Mouse (Mus musculus) midbrain, embryonic 10.5 days (tissue): ENCODE measurements around the gene Igsf10. TPM values are rescaled to one million over a fixed set of nuclear protein-coding genes. Genes with fewer than 3 reads are reported as not detected.
"Not testable (repeated sequence)": the region's sequence is repeated elsewhere in the genome, so short reads cannot be mapped to it uniquely, and the experiment has no call there.

Source experiments
- DNase-seq: peaks from one replicate; pipeline ENCODE4 v3.0.0-alpha.2; 2017; ENCODE audit warnings: low spot score
- H3K27ac ChIP-seq: fragments of 300-500 bp; sonication (generic); replicated peaks from 2 replicates; pipeline ENCODE4 v1.5.1; 2016; ENCODE audit warnings: mild to moderate bottlenecking
- H3K27me3 ChIP-seq: fragments of 300-500 bp; sonication (generic); 2 replicates; pipeline ENCODE4 v1.6.1; 2016; ENCODE audit warnings: low read depth, mild to moderate bottlenecking; ENCODE audit not compliant: poor library complexity, severe bottlenecking
- H3K36me3 ChIP-seq: fragments of 300-500 bp; sonication (generic); 2 replicates; pipeline ENCODE4 v1.6.1; 2016; ENCODE audit warnings: mild to moderate bottlenecking, moderate library complexity
- H3K4me1 ChIP-seq: fragments of 300-500 bp; sonication (generic); 2 replicates; pipeline ENCODE4 v1.6.1; 2016
- H3K4me3 ChIP-seq: fragments of 300-500 bp; sonication (generic); 2 replicates; pipeline ENCODE4 v1.5.1; 2016; ENCODE audit warnings: mild to moderate bottlenecking, moderate library complexity
- H3K9me3 ChIP-seq: fragments of 300-500 bp; sonication (generic); replicated peaks from 2 replicates; pipeline ENCODE4 v1.6.1; 2016; ENCODE audit warnings: mild to moderate bottlenecking
- WGBS: fragments of 180-500 bp; shearing (Covaris S2); methylation state at CpG from one replicate; pipeline ENCODE4 v1.1.7; 2016; 5-methylcytosine and 5-hydroxymethylcytosine counted together
- polyA plus RNA-seq: library from polyadenylated mRNA; unstranded; fragments of >200 nt; fragmentation: Nextera tagmentation; extraction: Ambion mirVana; gene quantifications from 2 replicates; pipeline ENCODE4 v1.2.1, GENCODE M21; 2016

Igsf10 gene
- polyA plus RNA-seq: 2.8 and 3.5 TPM in 2 replicates

GRCm38 (mm10) chr3:59344065-59344905 lies at the start of gene Igsf10:
Gene Igsf10 (minus strand): TSS chr3:59344394.
- peak; percentile 90 for DNase-seq
- 3% methylated on average over 22 of the region's 23 CpGs for WGBS
- Histone ChIP-seq H3K9me3 (no peaks in the 10 kb centered on the region), H3K36me3 (no peaks in the 10 kb centered on the region), H3K4me1 (peaks cover 13% of the 10 kb centered on the region), H3K27ac (peak within 1 kb of the TSS; percentile 85), H3K4me3 (peak within 1 kb of the TSS; percentile 65), H3K27me3 (no peaks in the 10 kb centered on the region)

DNA sequence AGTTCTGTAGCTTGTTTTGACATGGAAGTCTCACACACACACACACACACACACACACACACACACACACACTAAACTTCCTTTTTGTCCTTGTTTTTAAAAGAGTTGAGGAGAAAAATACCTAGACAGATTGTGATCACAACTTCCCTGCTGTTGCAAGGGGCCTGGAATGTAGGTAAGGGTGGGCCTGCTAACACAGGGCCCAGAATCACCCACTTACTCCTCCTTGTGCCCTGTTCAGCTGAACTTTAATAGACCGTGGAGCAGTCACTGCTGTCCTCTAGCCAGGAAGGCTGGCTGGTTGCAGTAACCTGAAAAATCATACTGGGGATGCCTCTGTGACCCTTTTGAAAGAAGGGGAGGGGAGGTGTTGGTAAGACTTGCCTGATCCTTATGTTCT lies 41.4 kb upstream of the Igsf10 start:
- no peaks in the 10 kb centered on the region for H3K9me3 ChIP-seq
- no peak overlapping the region for H3K4me3 ChIP-seq
- H3K36me3 ChIP-seq: no peaks in the 10 kb centered on the region
- no peak overlapping the region for H3K27ac ChIP-seq
- H3K4me1 ChIP-seq: no peaks in the 10 kb centered on the region
- 86% methylated on average over 1 of the region's 1 CpGs for WGBS
- no peak for DNase-seq
- H3K27me3 ChIP-seq: no peaks in the 10 kb centered on the region

GRCm38 (mm10) chr3:59385000-59385399 lies 40.8 kb upstream of the Igsf10 start:
- no peaks in the 10 kb centered on the region for H3K27me3 ChIP-seq
- H3K4me1 ChIP-seq: no peaks in the 10 kb centered on the region
- no peaks in the 10 kb centered on the region for H3K36me3 ChIP-seq
- no peaks in the 10 kb centered on the region for H3K9me3 ChIP-seq
- no peak overlapping the region for H3K27ac ChIP-seq
- DNase-seq: no peak
- H3K4me3 ChIP-seq: no peak overlapping the region
- 87% methylated on average over 3 of the region's 3 CpGs for WGBS

DNA sequence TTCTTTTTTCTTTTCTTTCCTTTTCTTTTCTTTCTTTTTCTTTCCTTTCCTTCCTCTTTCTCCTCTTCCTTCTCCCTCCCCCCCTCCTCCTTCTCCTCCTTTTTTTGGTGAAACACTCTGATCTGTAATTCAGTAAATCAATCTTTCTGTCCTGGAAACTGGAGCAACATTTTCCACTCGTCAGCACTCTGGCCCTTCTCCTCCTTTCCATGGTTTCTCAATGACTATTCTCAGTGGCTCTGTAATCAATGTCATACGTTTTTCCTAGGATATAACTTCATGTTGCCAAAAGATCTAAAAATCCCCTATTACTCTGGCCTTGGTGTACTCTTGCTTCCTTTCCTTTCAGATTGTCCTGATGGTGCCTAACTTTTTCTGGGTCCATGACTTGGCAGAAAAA lies 40.1 kb upstream of the Igsf10 start:
- H3K27me3 ChIP-seq: no peaks in the 10 kb centered on the region
- WGBS: 84% methylated on average over 2 of the region's 2 CpGs
- H3K36me3 ChIP-seq: no peaks in the 10 kb centered on the region
- H3K27ac ChIP-seq: no peak overlapping the region
- H3K4me3 ChIP-seq: no peak overlapping the region
- H3K9me3 ChIP-seq: no peaks in the 10 kb centered on the region
- no peaks in the 10 kb centered on the region for H3K4me1 ChIP-seq
- no peak for DNase-seq

GRCm38 (mm10) chr3:59378791-59379190 lies 34.6 kb upstream of the Igsf10 start:
- WGBS: 91% methylated on average over 1 of the region's 1 CpGs
- H3K4me3 ChIP-seq, H3K9me3 ChIP-seq: not testable (repeated sequence)

GRCm38 (mm10) chr3:59361895-59362294 lies 17.7 kb upstream of the Igsf10 start:
- no peak overlapping the region for H3K4me3 ChIP-seq
- no peaks in the 10 kb centered on the region for H3K9me3 ChIP-seq
- no peak for DNase-seq
- no peaks in the 10 kb centered on the region for H3K27me3 ChIP-seq
- H3K27ac ChIP-seq: no peak overlapping the region
- H3K4me1 ChIP-seq: no peaks in the 10 kb centered on the region
- 90% methylated on average over 1 of the region's 1 CpGs for WGBS
- no peaks in the 10 kb centered on the region for H3K36me3 ChIP-seq

More at GRCm38 (mm10) chr3:59378791-59379190, 34.6 kb upstream of the Igsf10 start:
- DNase-seq, H3K4me1 ChIP-seq, H3K27ac ChIP-seq, H3K36me3 ChIP-seq, H3K27me3 ChIP-seq: not testable (repeated sequence)

GRCm38 (mm10) chr3:59360102-59360501 lies 15.9 kb upstream of the Igsf10 start:
- H3K27ac ChIP-seq: no peak overlapping the region
- H3K27me3 ChIP-seq: no peaks in the 10 kb centered on the region

GRCm38 (mm10) chr3:59354156-59354555 lies 10.0 kb upstream of the Igsf10 start:
- 92% methylated on average over 3 of the region's 3 CpGs for WGBS
- no peaks in the 10 kb centered on the region for H3K9me3 ChIP-seq

More at GRCm38 (mm10) chr3:59360102-59360501, 15.9 kb upstream of the Igsf10 start:
- no peaks in the 10 kb centered on the region for H3K9me3 ChIP-seq
- DNase-seq: no peak
- H3K4me1 ChIP-seq: no peaks in the 10 kb centered on the region
- H3K36me3 ChIP-seq: no peaks in the 10 kb centered on the region
- H3K4me3 ChIP-seq: no peak overlapping the region

GRCm38 (mm10) chr3:59351768-59352167 lies 7.6 kb upstream of the Igsf10 start:
- no peak overlapping the region for H3K4me3 ChIP-seq
- H3K27me3 ChIP-seq: no peaks in the 10 kb centered on the region
- no peaks in the 10 kb centered on the region for H3K36me3 ChIP-seq
- H3K9me3 ChIP-seq: no peaks in the 10 kb centered on the region
- H3K4me1 ChIP-seq: no peaks in the 10 kb centered on the region
- DNase-seq: no peak
- no peak overlapping the region for H3K27ac ChIP-seq

More at GRCm38 (mm10) chr3:59354156-59354555, 10.0 kb upstream of the Igsf10 start:
- Histone ChIP-seq H3K4me3 (no peak overlapping the region), H3K4me1 (no peaks in the 10 kb centered on the region), H3K27me3 (no peaks in the 10 kb centered on the region), H3K27ac (no peak overlapping the region), H3K36me3 (no peaks in the 10 kb centered on the region)
- DNase-seq: no peak

DNA sequence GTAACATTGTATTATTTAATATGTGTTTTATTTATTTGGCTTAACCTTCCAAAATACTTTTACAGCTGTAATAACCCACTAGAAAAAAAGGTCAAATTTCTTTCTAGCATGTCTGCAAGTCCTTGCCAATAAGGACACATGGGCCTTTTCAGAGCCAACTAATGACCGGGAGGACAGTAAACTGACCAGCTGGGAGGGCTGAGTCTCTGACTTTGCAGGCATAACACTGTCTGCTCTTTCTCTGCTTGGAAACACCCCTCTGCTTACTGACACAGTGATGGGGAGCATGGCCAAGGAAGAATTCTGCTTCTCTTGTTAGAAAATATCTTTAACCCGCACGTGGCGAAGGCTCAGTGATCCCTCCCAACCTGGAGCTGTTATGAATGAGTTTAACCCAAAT lies 1.2 kb downstream of the Igsf10 start:
- Histone ChIP-seq H3K4me3 (peak overlapping the region; percentile 65), H3K36me3 (no peaks in the 10 kb centered on the region), H3K27ac (no peak overlapping the region), H3K9me3 (no peaks in the 10 kb centered on the region), H3K4me1 (peaks cover 13% of the 10 kb centered on the region), H3K27me3 (no peaks in the 10 kb centered on the region)
- 75% methylated on average over 4 of the region's 4 CpGs for WGBS
- DNase-seq: no peak

DNA sequence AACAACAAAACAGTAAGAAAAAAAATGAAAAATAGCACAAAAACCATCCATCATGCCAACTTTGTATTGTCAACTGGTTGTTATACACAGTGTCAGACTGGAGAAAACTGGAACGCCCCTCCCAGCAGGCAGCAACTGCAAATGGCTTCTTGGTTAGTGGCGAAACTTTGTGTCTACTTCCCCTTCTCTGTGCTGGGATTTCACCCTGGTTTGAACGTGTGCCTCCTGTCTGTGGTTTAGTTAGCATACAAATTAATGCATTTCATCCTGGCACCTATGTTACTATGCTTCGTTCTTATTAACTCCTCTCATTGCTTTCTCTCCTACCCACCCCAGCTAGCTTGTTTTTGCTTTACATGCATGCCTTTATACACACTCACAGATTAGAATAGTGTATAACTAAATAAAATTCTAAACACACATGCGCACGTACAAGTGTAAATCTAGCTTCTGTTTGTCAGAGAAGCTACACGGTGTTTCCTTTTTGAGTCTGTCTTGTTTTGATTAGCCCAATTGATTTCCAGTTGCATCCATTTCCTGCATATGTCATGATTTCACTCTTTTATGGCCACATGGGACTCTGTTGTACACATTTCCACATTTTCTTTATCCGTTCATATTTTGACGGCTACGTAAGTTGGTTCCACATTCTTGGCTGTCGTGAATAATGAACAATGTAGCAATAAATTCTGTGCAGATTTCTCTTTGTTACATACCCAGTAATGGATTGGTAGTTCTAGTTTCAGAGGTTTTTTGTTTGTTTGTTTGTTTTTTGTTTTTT lies 2.4 kb downstream of the Igsf10 start:
- Histone ChIP-seq H3K27ac (no peak overlapping the region), H3K4me1 (peaks cover 13% of the 10 kb centered on the region), H3K36me3 (no peaks in the 10 kb centered on the region), H3K4me3 (no peak overlapping the region), H3K27me3 (no peaks in the 10 kb centered on the region), H3K9me3 (no peaks in the 10 kb centered on the region)
- DNase-seq: no peak
- WGBS: 91% methylated on average over 11 of the region's 11 CpGs

GRCm38 (mm10) chr3:59328526-59328925 lies 15.7 kb downstream of the Igsf10 start:
- DNase-seq: no peak
- no peak overlapping the region for H3K27ac ChIP-seq
- peaks cover 28% of the 10 kb centered on the region for H3K36me3 ChIP-seq
- WGBS: 92% methylated on average over 2 of the region's 2 CpGs
- no peaks in the 10 kb centered on the region for H3K27me3 ChIP-seq
- no peaks in the 10 kb centered on the region for H3K9me3 ChIP-seq
- H3K4me1 ChIP-seq: no peaks in the 10 kb centered on the region
- no peak overlapping the region for H3K4me3 ChIP-seq
